Mouse (Mus musculus): ENCODE results near the gene Gpatch2.

Gpatch2 gene

GRCm38 (mm10) chr1:187369049-187369448, 153.7 kb downstream of the Gpatch2 start:
- no peak for DNase-seq (ENCODE audit: low spot score)

DNA sequence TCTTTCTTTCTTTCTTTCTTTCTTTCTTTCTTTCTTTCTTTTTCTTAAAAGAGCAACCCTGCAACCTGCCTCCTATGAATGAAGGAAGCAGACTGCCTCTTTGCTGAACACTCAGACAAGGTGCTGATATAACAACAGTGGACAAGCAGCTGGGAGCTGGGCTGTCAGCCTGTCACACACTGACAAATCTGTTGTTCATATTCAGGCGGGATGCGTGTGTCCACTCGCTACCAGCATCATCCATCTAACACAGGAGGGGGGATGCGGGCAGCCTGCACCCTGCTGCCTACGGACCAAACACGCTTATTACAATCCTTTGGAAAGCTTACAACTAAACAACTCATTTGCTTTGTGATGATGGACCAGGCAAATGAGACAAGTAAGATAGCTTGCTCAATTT, 158.2 kb downstream of the Gpatch2 start:
- DNase-seq (ENCODE audit: low spot score) = no peak

DNA sequence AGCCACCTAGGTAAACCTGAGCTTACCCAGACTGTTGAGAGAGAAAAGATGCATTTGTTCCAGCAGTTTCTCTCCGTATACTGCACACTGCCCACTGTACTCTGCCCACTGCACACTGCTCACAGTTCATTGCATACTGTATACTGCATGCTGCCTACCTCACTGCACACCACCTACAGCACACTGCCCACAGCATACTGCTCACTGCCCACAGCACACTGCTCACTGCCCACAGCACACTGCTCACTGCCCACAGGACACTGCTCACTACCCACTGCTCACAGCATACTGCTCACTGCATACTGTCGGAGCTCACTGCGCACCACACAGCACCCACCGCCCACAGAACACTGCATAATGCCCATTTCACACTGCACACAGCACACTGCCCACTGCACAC, 159.1 kb downstream of the Gpatch2 start:
- no peak for DNase-seq (ENCODE audit: low spot score)

DNA sequence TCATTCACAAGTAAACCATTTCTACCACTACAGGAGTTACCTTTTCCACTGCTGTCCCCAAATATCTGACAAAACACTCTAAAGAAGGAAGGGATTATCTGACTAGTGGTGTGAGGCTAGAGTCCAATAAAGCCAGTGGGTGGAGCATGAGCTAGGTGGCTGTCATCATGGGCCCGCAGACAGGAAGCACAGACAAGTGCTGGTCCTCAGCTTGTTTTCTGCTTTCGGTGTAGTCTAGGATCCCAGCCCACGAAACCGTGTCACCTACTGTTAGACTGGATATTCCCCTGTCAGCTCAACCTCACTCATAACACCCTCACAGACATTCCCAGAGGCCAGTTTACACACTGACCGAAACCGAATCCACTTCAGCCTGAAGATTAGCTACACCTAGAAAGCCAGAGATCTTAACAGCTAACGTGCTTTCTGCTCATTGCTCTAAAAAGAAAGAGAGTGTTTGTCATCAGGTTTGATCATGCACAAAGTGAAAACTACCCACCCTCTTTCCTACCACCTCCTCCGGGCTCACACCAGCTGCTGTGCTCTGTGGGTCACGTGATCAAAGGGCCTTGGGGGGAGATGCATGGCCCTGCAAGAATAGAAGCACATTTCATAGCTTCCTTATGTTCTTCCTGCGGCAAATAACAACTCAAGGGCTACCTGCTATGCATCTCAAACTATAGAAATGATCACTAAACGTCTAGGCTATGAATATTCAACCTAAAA, 161.8 kb downstream of the Gpatch2 start:
- no peak for DNase-seq (ENCODE audit: low spot score)

DNA sequence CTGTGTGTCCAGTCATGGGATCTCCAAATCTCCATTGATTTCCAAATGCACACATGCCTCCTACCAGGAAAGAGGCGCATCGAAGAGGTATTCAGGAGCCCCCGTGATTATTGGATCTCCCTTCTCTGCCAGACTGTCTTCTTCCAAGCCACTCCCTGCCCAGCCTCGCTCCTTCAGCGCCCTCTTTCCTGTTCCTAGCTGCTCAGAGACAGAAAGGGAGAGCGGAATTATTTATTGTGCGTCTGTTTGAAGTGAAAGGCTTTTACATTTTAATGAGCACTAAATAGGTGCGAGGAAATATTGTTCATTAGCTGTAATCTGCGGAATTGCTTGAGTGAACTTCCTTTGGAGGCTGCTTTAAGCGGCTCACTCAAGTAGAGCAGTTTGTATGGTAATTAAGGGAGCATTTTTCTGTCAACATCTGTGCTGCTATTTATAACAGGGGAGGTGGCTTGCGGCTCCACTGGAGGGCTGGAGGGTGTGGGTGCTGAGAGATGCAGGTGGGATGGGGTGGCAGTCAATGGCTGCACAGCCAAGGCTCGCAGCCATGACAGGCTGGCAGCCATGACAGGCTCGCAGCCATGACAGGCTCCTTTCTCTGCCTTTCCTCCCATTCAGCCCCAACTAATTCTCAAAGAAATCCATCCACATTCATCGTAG, 162.7 kb downstream of the Gpatch2 start:
- DNase-seq (ENCODE audit: low spot score) = no peak

DNA sequence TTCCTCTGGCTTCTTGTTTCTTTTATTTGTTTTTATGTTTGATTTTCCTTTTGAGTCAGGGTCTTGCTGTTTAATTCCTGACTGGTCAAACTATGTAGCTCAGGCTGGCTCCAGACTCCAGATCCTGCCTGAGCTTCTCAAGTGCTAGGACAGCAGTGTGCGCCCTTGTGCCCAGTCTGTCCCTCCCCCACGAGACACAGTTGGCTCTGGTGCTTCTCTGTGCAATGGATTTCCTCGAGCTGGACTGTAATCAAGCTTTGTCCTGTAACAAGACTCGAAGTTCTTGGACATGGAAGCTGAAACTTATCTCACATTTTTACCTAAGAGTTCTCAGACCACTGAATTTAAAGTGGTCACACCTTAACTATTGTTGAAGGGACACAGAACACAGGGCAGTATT, 174.2 kb downstream of the Gpatch2 start:
- DNase-seq (ENCODE audit: low spot score) = peak; percentile 79

GRCm38 (mm10) chr1:187400834-187401233, 185.5 kb downstream of the Gpatch2 start:
- no peak for DNase-seq (ENCODE audit: low spot score)

All from adipocyte (in vitro differentiated cells).